ENCODE assay signal across 8 mouse cellular contexts in the genomic region with DNA sequence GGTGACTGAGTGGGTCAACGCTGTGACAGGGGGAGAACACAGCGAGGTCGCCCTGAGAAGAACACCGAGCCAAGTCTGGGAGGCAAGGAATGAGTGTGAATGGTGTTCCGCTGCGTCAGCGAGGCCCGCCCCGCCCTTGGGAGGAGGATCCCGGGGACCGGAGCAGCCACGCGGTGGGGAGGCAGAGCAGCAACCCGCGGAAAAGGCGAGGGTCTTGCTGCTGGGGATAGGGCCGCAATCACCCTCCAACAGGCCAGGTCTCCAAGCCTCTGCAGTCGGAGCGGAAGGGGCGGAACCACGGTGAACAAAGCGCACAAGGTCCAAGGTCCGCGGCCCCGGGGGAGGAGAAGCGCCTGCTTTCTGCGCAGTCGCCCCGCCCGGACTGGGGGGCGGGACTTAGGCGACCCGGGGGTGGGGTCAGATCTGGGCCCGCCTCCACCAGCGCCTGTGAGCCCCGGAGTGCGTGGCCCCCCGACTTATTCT. TPM values are rescaled to one million over a fixed set of nuclear protein-coding genes. Genes with fewer than 3 reads are reported as not detected.
DNase-seq lines count a peak whose midpoint lies in the region; ATAC-seq and TF ChIP-seq lines count a peak whose summit lies in the region.

A gene (plus strand): TSS at position 179 of the 483 bp plus-strand sequence.

- no peak for TF ChIP-seq RAD21 in CH12.LX (IDR thresholded peaks at IDR 0.05; ENCODE audit: low read depth, low read length)

- peaks cover 0 to 35% of the 10 kb centered on the region in 2 experiments for H3K36me3 ChIP-seq in CH12.LX (replicated peaks in 1 of 2; ENCODE audit: control insufficient read depth in 1 of 2, insufficient read depth in 1 of 2, low read length in 1 of 2)
- H3K36me3 ChIP-seq in forebrain, embryonic 12.5 days (replicated peaks), result peaks cover 33% of the 10 kb centered on the region
- peaks cover 31% of the 10 kb centered on the region for H3K36me3 ChIP-seq in heart, postnatal 0 days (replicated peaks; ENCODE audit: control insufficient read depth, insufficient read depth, low read length)
- peaks cover 16% of the 10 kb centered on the region for H3K36me3 ChIP-seq in liver, embryonic 16.5 days (ENCODE audit: control insufficient read depth, insufficient read depth)
- peaks cover 32% of the 10 kb centered on the region for H3K36me3 ChIP-seq in neural tube, embryonic 13.5 days
- H3K36me3 ChIP-seq in testis, adult 2 months (ENCODE audit: control insufficient read depth, insufficient read depth, low read length), result no peaks in the 10 kb centered on the region

- peak within 1 kb of the TSS; percentile 59 for H3K27ac ChIP-seq in CH12.LX (ENCODE audit: insufficient read depth, low read depth)
- peak within 1 kb of the TSS; percentile 96 for H3K27ac ChIP-seq in forebrain, embryonic 12.5 days
- H3K27ac ChIP-seq in heart, postnatal 0 days (ENCODE audit: low read depth), result peak within 1 kb of the TSS; percentile 90
- H3K27ac ChIP-seq in liver, embryonic 16.5 days (ENCODE audit: low read length), result peak within 1 kb of the TSS; percentile 95
- peak within 1 kb of the TSS; percentile 98 for H3K27ac ChIP-seq in neural tube, embryonic 13.5 days (replicated peaks)
- H3K27ac ChIP-seq in testis, adult 2 months (ENCODE audit: control insufficient read depth, insufficient read depth, low read depth, low read length), result peak within 1 kb of the TSS; percentile 83

- in situ Hi-C loops in CH12.LX (cut with MboI; ENCODE audit: low pct_ligation_motif_present, low pct_unique_long_range_greater_than_20kb, low sequenced_read_pairs), result no loop called here

- no peak for TF ChIP-seq EP300 in CH12.LX (IDR thresholded peaks at IDR 0.05; ENCODE audit: low read length)
- TF ChIP-seq EP300 in heart, postnatal 0 days (IDR thresholded peaks at IDR 0.05; ENCODE audit: low read depth), result no peak

- H3K9me3 ChIP-seq in CH12.LX (replicated peaks; ENCODE audit: low read length), result no peaks in the 10 kb centered on the region
- H3K9me3 ChIP-seq in forebrain, embryonic 12.5 days, result no peaks in the 10 kb centered on the region
- H3K9me3 ChIP-seq in heart, postnatal 0 days (replicated peaks; ENCODE audit: control insufficient read depth, low read length), result no peaks in the 10 kb centered on the region
- H3K9me3 ChIP-seq in liver, embryonic 16.5 days (replicated peaks; ENCODE audit: control insufficient read depth, low read length), result no peaks in the 10 kb centered on the region
- no peaks in the 10 kb centered on the region for H3K9me3 ChIP-seq in neural tube, embryonic 13.5 days

- TF ChIP-seq CTCF in CH12.LX (conservative IDR thresholded peaks at IDR 0.05 in 1 of 2, IDR thresholded peaks at IDR 0.05 in 1 of 2; ENCODE audit: low read depth in 2 of 2, low read length in 2 of 2), result no peak
- TF ChIP-seq CTCF in heart, postnatal 0 days (IDR thresholded peaks at IDR 0.05; ENCODE audit: low read depth), result no peak
- TF ChIP-seq CTCF in testis, adult 2 months (IDR thresholded peaks at IDR 0.05; ENCODE audit: control insufficient read depth, insufficient read depth, insufficient replicate concordance, low read depth, low read length), result no peak

- no peaks in the 10 kb centered on the region for H3K79me2 ChIP-seq in CH12.LX (replicated peaks; ENCODE audit: control insufficient read depth, extremely low read depth, insufficient read depth, poor library complexity, severe bottlenecking)

- peak; percentile 91 for ATAC-seq in forebrain, embryonic 12.5 days (ENCODE audit: low FRiP score)
- peak; percentile 95 for ATAC-seq in heart, postnatal 0 days (ENCODE audit: insufficient read depth, low read depth)
- ATAC-seq in liver, embryonic 16.5 days (ENCODE audit: low read depth), result peak; percentile 90
- peak; percentile 92 for ATAC-seq in neural tube, embryonic 13.5 days (ENCODE audit: low read depth)

- H3K9ac ChIP-seq in CH12.LX (ENCODE audit: insufficient read depth, low read depth), result peak within 1 kb of the TSS; percentile 72
- H3K9ac ChIP-seq in forebrain, embryonic 12.5 days, result peak within 1 kb of the TSS; percentile 82
- peak within 1 kb of the TSS; percentile 77 for H3K9ac ChIP-seq in heart, postnatal 0 days (replicated peaks; ENCODE audit: low read depth, low read length)
- peak within 1 kb of the TSS; percentile 86 for H3K9ac ChIP-seq in liver, embryonic 16.5 days (ENCODE audit: low read depth, low read length)
- peak within 1 kb of the TSS; percentile 92 for H3K9ac ChIP-seq in neural tube, embryonic 13.5 days

- dilution Hi-C loops in CH12.LX (cut with MboI; ENCODE audit: extremely low pct_ligation_motif_present, extremely low pct_unique_long_range_greater_than_20kb, low sequenced_read_pairs), result no loop called here

- H3K4me3 ChIP-seq in CH12.LX (replicated peaks in 1 of 3; ENCODE audit: low read depth in 2 of 3, low read length in 2 of 3, poor library complexity in 1 of 3), result peak within 1 kb of the TSS; percentile 61 to 72 (median 65)
- H3K4me3 ChIP-seq in forebrain, embryonic 12.5 days (replicated peaks), result peak within 1 kb of the TSS; percentile 67
- peak within 1 kb of the TSS; percentile 79 for H3K4me3 ChIP-seq in heart, postnatal 0 days (ENCODE audit: low read depth, low read length)
- H3K4me3 ChIP-seq in liver, embryonic 16.5 days (ENCODE audit: low read depth, low read length), result peak within 1 kb of the TSS; percentile 77
- H3K4me3 ChIP-seq in neural tube, embryonic 13.5 days, result peak within 1 kb of the TSS; percentile 73
- peak within 1 kb of the TSS; percentile 86 for H3K4me3 ChIP-seq in testis, adult 2 months (ENCODE audit: control insufficient read depth, low read depth, low read length)

- no peaks in the 10 kb centered on the region for H3K27me3 ChIP-seq in CH12.LX (replicated peaks)
- no peaks in the 10 kb centered on the region for H3K27me3 ChIP-seq in forebrain, embryonic 12.5 days
- H3K27me3 ChIP-seq in heart, postnatal 0 days (ENCODE audit: control insufficient read depth, insufficient read depth, low read length), result no peaks in the 10 kb centered on the region
- no peaks in the 10 kb centered on the region for H3K27me3 ChIP-seq in liver, embryonic 16.5 days (ENCODE audit: control insufficient read depth, insufficient read depth, low read depth, low read length)
- no peaks in the 10 kb centered on the region for H3K27me3 ChIP-seq in neural tube, embryonic 13.5 days
- no peaks in the 10 kb centered on the region for H3K27me3 ChIP-seq in testis, adult 2 months (ENCODE audit: control insufficient read depth, insufficient read depth, low read length)

- TF ChIP-seq POLR2A in CH12.LX (IDR thresholded peaks at IDR 0.05; ENCODE audit: low read depth, low read length), result peak; percentile 96
- peak; percentile 36; the same call in 1 of the 2 replicates for TF ChIP-seq POLR2A in testis, adult 2 months (IDR thresholded peaks at IDR 0.05; ENCODE audit: control insufficient read depth, low read depth, low read length)

- H3K4me2 ChIP-seq in CH12.LX (ENCODE audit: insufficient read depth, low read depth, poor library complexity, severe bottlenecking), result peak within 1 kb of the TSS; percentile 88
- peak within 1 kb of the TSS; percentile 61 for H3K4me2 ChIP-seq in forebrain, embryonic 12.5 days
- peak within 1 kb of the TSS; percentile 63 for H3K4me2 ChIP-seq in heart, postnatal 0 days (ENCODE audit: low read depth, low read length)
- peak within 1 kb of the TSS; percentile 88 for H3K4me2 ChIP-seq in liver, embryonic 16.5 days (ENCODE audit: low read depth, low read length)
- H3K4me2 ChIP-seq in neural tube, embryonic 13.5 days, result peak within 1 kb of the TSS; percentile 95

- peaks cover 5 to 28% of the 10 kb centered on the region in 2 experiments for H3K4me1 ChIP-seq in CH12.LX (ENCODE audit: control insufficient read depth in 1 of 2, insufficient read depth in 2 of 2)
- H3K4me1 ChIP-seq in forebrain, embryonic 12.5 days, result peaks cover 32% of the 10 kb centered on the region
- peaks cover 20% of the 10 kb centered on the region; the same call in 1 of the 2 replicates for H3K4me1 ChIP-seq in heart, postnatal 0 days (ENCODE audit: control insufficient read depth, insufficient read depth)
- H3K4me1 ChIP-seq in liver, embryonic 16.5 days (ENCODE audit: control insufficient read depth, low read depth, low read length), result peaks cover 49% of the 10 kb centered on the region
- H3K4me1 ChIP-seq in neural tube, embryonic 13.5 days (replicated peaks), result peaks cover 49% of the 10 kb centered on the region
- H3K4me1 ChIP-seq in testis, adult 2 months (ENCODE audit: control insufficient read depth, insufficient read depth, low read length), result peaks cover 6% of the 10 kb centered on the region

- WGBS in forebrain, embryonic 12.5 days, result under 1% methylated on average over 38 of the region's 38 CpGs
- WGBS in heart, postnatal 0 days, result 0% methylated on average over 37 of the region's 38 CpGs
- under 1% methylated on average over 38 of the region's 38 CpGs for WGBS in liver, embryonic 16.5 days (ENCODE audit: insufficient replicate concordance)
- under 1% methylated on average over 36 of the region's 38 CpGs for WGBS in neural tube, embryonic 13.5 days

- DNase-seq in CH12.LX (ENCODE audit: extremely low read depth), result peak; percentile 93
- DNase-seq in c-Kit-positive CD71-positive TER-119-negative erythroid progenitor cells, embryonic 14.5 days (ENCODE audit: low read depth), result peak; percentile 79
- DNase-seq in heart, postnatal 0 days (ENCODE audit: low spot score), result peak; percentile 95
- DNase-seq in kidney, postnatal 4 days, result peak; percentile 95 to 97

TF ChIP-seq in CH12.LX, 34 proteins besides CTCF, POLR2A, EP300 and RAD21 (continues in another document):
- TF ChIP-seq ZNF384 (IDR thresholded peaks at IDR 0.05; ENCODE audit: low read depth, low read length) (no peak), RCOR1 (conservative IDR thresholded peaks at IDR 0.05; ENCODE audit: low read depth, low read length) (no peak), ELF1 (IDR thresholded peaks at IDR 0.05; ENCODE audit: low read depth, low read length) (peak; percentile 68), NRF1 (IDR thresholded peaks at IDR 0.05; ENCODE audit: low read depth, low read length) (peak; percentile 84), CHD2 (IDR thresholded peaks at IDR 0.05; ENCODE audit: low read length) (no peak), UBTF (IDR thresholded peaks at IDR 0.05; ENCODE audit: low read depth, low read length) (no peak), HCFC1 (IDR thresholded peaks at IDR 0.05; ENCODE audit: low read depth, low read length) (peak; percentile 67), ZKSCAN1 (IDR thresholded peaks at IDR 0.05; ENCODE audit: borderline replicate concordance, low read depth, low read length) (no peak)

RNA-seq across cellular contexts. Expression of the gene that starts here (rescaled TPM):
- 2.4 and 2.9 TPM in 2 replicates for total RNA-seq in CH12.LX (2012; rRNA removed)
- 2.0 and 2.5 TPM in 2 replicates for total RNA-seq in CH12.LX (2014; rRNA removed)
- 12.5 and 15.3 TPM in 2 replicates for polyA plus RNA-seq in CH12.LX (2012; ENCODE audit: insufficient read length, low read depth)
- polyA plus RNA-seq in forebrain, embryonic 12.5 days (2016; fragmentation: Nextera tagmentation; extraction: Ambion mirVana), result 55.1 and 56.3 TPM in 2 replicates
- 50.9 and 64.0 TPM in 2 replicates for total RNA-seq in heart, postnatal 0 days (2014; rRNA removed; ENCODE audit: low replicate concordance)
- polyA plus RNA-seq in heart, postnatal 0 days (2015; fragmentation: Nextera tagmentation; extraction: Ambion mirVana), result 60.5 and 62.3 TPM in 2 replicates
- polyA plus RNA-seq in liver, embryonic 16.5 days (2015; fragmentation: Nextera tagmentation; extraction: Ambion mirVana), result 22.0 and 27.8 TPM in 2 replicates
- 62.5 and 65.6 TPM in 2 replicates for polyA plus RNA-seq in neural tube, embryonic 13.5 days (2015; fragmentation: Nextera tagmentation; extraction: Ambion mirVana)
- 6.5 and 8.5 TPM in 2 replicates for polyA plus RNA-seq in testis, adult 2 months (2012; rRNA removed)

Comparison
In these comparisons a context has a peak if more than half of its experiments do, and no peak if none do; other contexts are left out.
1. Peak in every context shown above with its lines: DNase-seq, ATAC-seq, H3K4me3 ChIP-seq and H3K27ac ChIP-seq.
2. RNA of the gene that starts here (total RNA-seq): 50.9 to 64.0 TPM in heart, postnatal 0 days; 2.0 to 2.9 TPM in CH12.LX; every median in the first group is over 10 times any median in the second.